25 mouse cellular contexts compared by ENCODE assay signal in the genomic region with DNA sequence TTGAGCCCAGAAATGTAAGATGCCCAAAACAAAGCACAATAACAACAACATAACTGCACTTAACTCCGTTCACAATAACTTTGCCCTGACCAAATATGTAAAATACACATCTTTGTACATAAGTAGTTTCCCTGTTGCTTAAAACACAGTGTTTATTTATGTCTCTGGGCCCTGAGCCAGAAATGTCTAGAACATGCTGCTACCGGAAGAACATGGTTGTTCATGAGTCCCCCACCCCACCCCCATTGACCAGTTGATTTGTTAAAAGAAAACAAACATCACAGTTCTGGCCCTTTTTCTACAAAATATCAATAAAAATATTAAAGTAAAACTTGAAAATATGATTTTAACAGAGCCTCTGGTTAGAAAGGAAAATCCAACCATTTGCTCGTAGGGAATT. TPM values are rescaled to one million over a fixed set of nuclear protein-coding genes. Genes with fewer than 3 reads are reported as not detected.
DNase-seq lines count a peak whose midpoint lies in the region; ATAC-seq and TF ChIP-seq lines count a peak whose summit lies in the region.
"Had no signal": no experiment of that assay in that cellular context is flagged by ENCODE, and none has a peak within 500 bp of the region (broad histone marks: within the 10 kb centered on the region; RNA-seq: fewer than 3 reads in every experiment).

No protein-coding gene starts in this region.

- ATAC-seq in lung, embryonic 16.5 days (ENCODE audit: low read depth): peak; percentile 31; the same call in 1 of the 2 replicates
- ATAC-seq: forebrain, postnatal 0 days had no signal

- H3K4me3 ChIP-seq in gastrocnemius, adult 2 months: no peak overlapping the region
- H3K4me3 ChIP-seq in lung, embryonic 16.5 days (ENCODE audit: low read length): no peak overlapping the region
- H3K4me3 ChIP-seq: embryonic facial prominence, embryonic 13.5 days; heart, embryonic 15.5 days; hindbrain, embryonic 15.5 days; limb, embryonic 15.5 days; midbrain, embryonic 10.5 days; neural tube, embryonic 15.5 days had no signal

- H3K27me3 ChIP-seq in lung, embryonic 16.5 days (ENCODE audit: control insufficient read depth, insufficient read depth, low read depth, low read length): no peaks in the 10 kb centered on the region
- H3K27me3 ChIP-seq: CH12.LX; embryonic facial prominence, embryonic 13.5 days; heart, embryonic 15.5 days; hindbrain, embryonic 15.5 days; limb, embryonic 15.5 days; neural tube, embryonic 15.5 days had no signal

- WGBS in lung, embryonic 16.5 days: 43% methylated on average over 3 of the region's 3 CpGs

- intact Hi-C loops in gastrocnemius, adult 2 months (cut with DNase I): no loop called here
- intact Hi-C loops in gastrocnemius, postnatal 36 days (cut with DNase I): no loop called here

- H3K4me2 ChIP-seq in lung, embryonic 16.5 days (ENCODE audit: low read depth, low read length): no peak overlapping the region
- H3K4me2 ChIP-seq: embryonic facial prominence, embryonic 13.5 days; heart, embryonic 15.5 days; hindbrain, embryonic 15.5 days; limb, embryonic 15.5 days; neural tube, embryonic 15.5 days had no signal

- peaks cover 29% of the 10 kb centered on the region for H3K4me1 ChIP-seq in lung, embryonic 16.5 days (replicated peaks; ENCODE audit: control insufficient read depth, insufficient read depth, low read length)

- TF ChIP-seq CTCF in gastrocnemius, adult 2 months (IDR thresholded peaks at IDR 0.05): no peak

- H3K27ac ChIP-seq in gastrocnemius, adult 2 months: peak overlapping the region; percentile 31; the same call in 1 of the 2 replicates
- peak overlapping the region; percentile 62 for H3K27ac ChIP-seq in lung, embryonic 16.5 days (ENCODE audit: low read length)
- H3K27ac ChIP-seq: embryonic facial prominence, embryonic 13.5 days; heart, embryonic 15.5 days; hindbrain, embryonic 15.5 days; limb, embryonic 15.5 days; liver, embryonic 14.5 days; midbrain, embryonic 10.5 days; neural tube, embryonic 15.5 days had no signal

- H3K9me3 ChIP-seq in lung, embryonic 16.5 days (ENCODE audit: control insufficient read depth, low read length): no peaks in the 10 kb centered on the region
- H3K9me3 ChIP-seq: embryonic facial prominence, embryonic 13.5 days; heart, embryonic 15.5 days; hindbrain, embryonic 15.5 days; limb, embryonic 15.5 days; midbrain, embryonic 10.5 days; neural tube, embryonic 15.5 days had no signal

- H3K9ac ChIP-seq in lung, embryonic 16.5 days (ENCODE audit: low read length): no peak overlapping the region
- H3K9ac ChIP-seq: embryonic facial prominence, embryonic 13.5 days; forebrain, postnatal 0 days; heart, embryonic 15.5 days; hindbrain, embryonic 15.5 days; limb, embryonic 15.5 days; liver, embryonic 14.5 days; neural tube, embryonic 15.5 days had no signal

- no peak for DNase-seq in gastrocnemius, adult 2 months
- no peak for DNase-seq in gastrocnemius, postnatal 36 days
- DNase-seq in kidney, postnatal 10 days: peak; percentile 51
- no peak for DNase-seq in kidney, postnatal 36 days
- DNase-seq in lung, postnatal 10 days: no peak
- peak; percentile 48 for DNase-seq in NIH3T3 (ENCODE audit: low read depth)
- DNase-seq in adrenal gland, adult 8-10 months: no peak
- DNase-seq: adrenal gland, adult 2 months; B cell, adult 2 months; gastrocnemius, postnatal 25 days; layer of hippocampus, adult 9-11 months; right cerebral cortex, adult 18-20 months; right cerebral cortex, postnatal 4 days; thymus, postnatal 25 days had no signal

- no peaks in the 10 kb centered on the region for H3K36me3 ChIP-seq in lung, embryonic 16.5 days (ENCODE audit: control insufficient read depth, insufficient read depth, low read length)
- H3K36me3 ChIP-seq: embryonic facial prominence, embryonic 13.5 days; G1E; heart, embryonic 15.5 days; hindbrain, embryonic 15.5 days; limb, embryonic 15.5 days; midbrain, embryonic 10.5 days; neural tube, embryonic 15.5 days had no signal

RNA-seq across cellular contexts. Expression of a gene that starts 49.6 kb away (rescaled TPM):
- total RNA-seq in gastrocnemius, adult 2 months (2021): 10 to 100 TPM; 19.7 to 21.8 TPM
- 10 to 100 TPM; 19.5 to 27.3 TPM for total RNA-seq in gastrocnemius, postnatal 36 days (2021)
- polyA plus RNA-seq in lung, embryonic 16.5 days (2015; fragmentation: Nextera tagmentation; extraction: Ambion mirVana): 16.4 and 22.1 TPM in 2 replicates
- 10 to 100 TPM; 31.0 to 47.2 (median 37.8) TPM for total RNA-seq in adrenal gland, adult 8-10 months (2022)
- total RNA-seq: CH12.LX had no signal
- polyA plus RNA-seq: G1E had no signal

Comparison
In these comparisons a context has a peak if more than half of its experiments do, and no peak if none do; other contexts are left out.
1. DNase-seq: peak in kidney, postnatal 10 days (single experiment) and NIH3T3 (single experiment); none in gastrocnemius, adult 2 months (single experiment), gastrocnemius, postnatal 36 days (0 of 2), kidney, postnatal 36 days (0 of 2), lung, postnatal 10 days (single experiment) and adrenal gland, adult 8-10 months (single experiment).